Mouse (Mus musculus): ENCODE measurements around the gene Ppif. TPM values are rescaled to one million over a fixed set of nuclear protein-coding genes. Genes with fewer than 3 reads are reported as not detected.
A peak's percentile ranks its signal among the peaks of the same experiment; 100 is the strongest.

The Ppif gene
- total and polyA plus RNA-seq, 3 experiments = 244 to 487 (median 288) TPM

DNA sequence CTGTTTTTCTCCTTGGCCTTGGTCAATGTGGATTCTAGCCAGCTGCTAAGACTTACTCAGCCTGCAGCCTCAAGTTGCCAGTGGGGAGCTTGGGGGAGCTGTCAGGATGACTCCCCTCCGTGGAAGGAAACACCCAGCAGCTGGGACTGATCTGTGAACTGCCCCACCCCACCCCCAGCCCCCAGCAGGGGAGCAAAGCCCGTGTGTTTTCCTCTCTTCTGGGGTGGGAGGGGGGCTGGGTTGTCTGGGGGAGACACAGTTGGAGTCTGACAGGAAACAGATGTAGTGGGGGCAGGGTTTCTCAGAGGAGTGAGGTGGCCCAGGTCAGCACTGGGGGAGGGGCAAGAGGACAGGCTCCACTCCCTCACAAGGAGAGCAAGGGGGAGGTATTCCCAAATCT is 24.5 kb downstream of the Ppif start:
- Histone ChIP-seq H3K4me3 (no peak overlapping the region), H3K27me3 (ENCODE audit: control insufficient read depth, insufficient read depth, low read length) (no peaks in the 10 kb centered on the region), H3K79me2 (replicated peaks; ENCODE audit: control insufficient read depth, insufficient read depth, low read length) (no peaks in the 10 kb centered on the region), H3K27ac (peak overlapping the region; percentile 23; the same call in 1 of the 2 replicates), H3K9ac (ENCODE audit: low read depth, low read length) (no peak overlapping the region), H3K36me3 (ENCODE audit: control insufficient read depth, insufficient read depth, low read length) (no peaks in the 10 kb centered on the region), H3K4me1 (ENCODE audit: control insufficient read depth, insufficient read depth, low read length) (peaks cover 6% of the 10 kb centered on the region)
- intact Hi-C loops (cut with DNase I) = loop anchor here (2.0 kb wide), 1 partner anchor 26 kb away; no protein-coding TSS in a partner anchor
- peak; percentile 59 to 66 for DNase-seq
- WGBS = 15% methylated on average over 2 of the region's 2 CpGs
- TF ChIP-seq EP300 (IDR thresholded peaks at IDR 0.05; ENCODE audit: insufficient read depth, low read depth, low read length) (no peak), CTCF (IDR thresholded peaks at IDR 0.05) (no peak), POLR2A (IDR thresholded peaks at IDR 0.05; ENCODE audit: insufficient read depth, low read depth, low read length) (no peak)

DNA sequence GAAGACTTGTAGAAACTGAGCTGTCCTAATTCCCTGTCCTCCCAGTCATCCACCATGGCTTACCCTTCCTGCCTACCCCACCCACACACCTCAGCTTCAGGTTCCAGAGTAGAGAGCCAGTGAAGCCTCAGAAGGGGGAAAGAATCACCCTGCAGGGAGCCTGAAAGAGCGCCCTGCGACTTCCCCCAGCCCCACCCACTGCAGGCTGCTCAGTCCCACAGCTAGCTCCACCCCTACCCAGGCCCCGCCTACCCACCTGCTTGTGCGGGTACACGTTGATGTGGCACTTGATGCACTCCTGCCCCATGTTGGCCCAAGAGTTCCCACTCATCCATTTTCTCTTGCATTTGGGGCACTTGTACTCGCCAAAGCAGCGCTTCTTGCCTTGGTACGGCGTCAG is 25.4 kb downstream of the Ppif start:
- no peak for DNase-seq
- Histone ChIP-seq H3K4me1 (ENCODE audit: control insufficient read depth, insufficient read depth, low read length) (peaks cover 6% of the 10 kb centered on the region), H3K9ac (ENCODE audit: low read depth, low read length) (no peak overlapping the region), H3K79me2 (replicated peaks; ENCODE audit: control insufficient read depth, insufficient read depth, low read length) (no peaks in the 10 kb centered on the region), H3K27ac (no peak overlapping the region; the same call in 1 of the 2 replicates), H3K27me3 (ENCODE audit: control insufficient read depth, insufficient read depth, low read length) (no peaks in the 10 kb centered on the region), H3K4me3 (no peak overlapping the region), H3K36me3 (ENCODE audit: control insufficient read depth, insufficient read depth, low read length) (no peaks in the 10 kb centered on the region)
- 84% methylated on average over 9 of the region's 9 CpGs for WGBS
- intact Hi-C loops (cut with DNase I) = loop anchor here (2.0 kb wide), 1 partner anchor 25 kb away; no protein-coding TSS in a partner anchor
- TF ChIP-seq EP300 (IDR thresholded peaks at IDR 0.05; ENCODE audit: insufficient read depth, low read depth, low read length) (no peak), CTCF (IDR thresholded peaks at IDR 0.05) (no peak), POLR2A (IDR thresholded peaks at IDR 0.05; ENCODE audit: insufficient read depth, low read depth, low read length) (no peak)

DNA sequence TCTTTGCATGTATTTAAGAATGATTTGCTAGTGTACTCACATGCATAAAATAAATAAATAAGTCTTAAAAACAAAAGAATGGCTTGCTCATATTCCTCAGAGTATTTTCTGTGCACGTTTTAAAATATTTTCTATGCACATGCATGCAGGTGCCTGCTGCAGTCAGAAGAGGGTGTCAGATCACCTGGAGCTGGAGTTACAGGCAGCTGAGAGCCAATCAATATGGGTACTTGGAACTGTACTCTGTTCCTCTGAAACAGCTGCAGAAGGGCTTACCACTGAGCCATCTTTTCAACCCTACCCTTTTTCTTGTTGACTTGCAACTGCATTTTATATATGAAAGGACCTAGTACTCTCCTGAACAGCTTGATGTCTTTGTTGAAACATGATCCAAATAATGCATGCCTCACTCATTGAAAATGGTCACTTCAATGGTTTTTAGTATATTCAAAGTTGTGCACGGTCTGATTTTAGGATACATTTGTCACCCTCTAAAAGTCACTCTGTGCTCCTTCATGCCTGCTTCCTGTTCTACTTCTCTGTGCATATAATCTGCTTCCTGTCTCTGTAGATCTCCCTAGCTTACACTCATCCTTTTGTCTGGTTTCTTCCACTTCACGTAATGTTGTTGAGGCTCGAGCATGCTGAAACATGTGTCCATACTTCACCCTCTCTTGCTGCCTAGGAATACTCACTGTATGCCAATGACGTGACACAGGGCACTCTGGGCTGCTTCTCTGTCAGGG is 27.2 kb downstream of the Ppif start:
- no peak for DNase-seq
- intact Hi-C loops (cut with DNase I) = no loop called here
- Histone ChIP-seq H3K27me3 (ENCODE audit: control insufficient read depth, insufficient read depth, low read length) (no peaks in the 10 kb centered on the region), H3K27ac (no peak overlapping the region), H3K4me1 (ENCODE audit: control insufficient read depth, insufficient read depth, low read length) (peaks cover 16% of the 10 kb centered on the region), H3K4me3 (no peak overlapping the region), H3K36me3 (ENCODE audit: control insufficient read depth, insufficient read depth, low read length) (no peaks in the 10 kb centered on the region), H3K9ac (ENCODE audit: low read depth, low read length) (no peak overlapping the region), H3K79me2 (replicated peaks; ENCODE audit: control insufficient read depth, insufficient read depth, low read length) (no peaks in the 10 kb centered on the region)
- no peak for TF ChIP-seq POLR2A (IDR thresholded peaks at IDR 0.05; ENCODE audit: insufficient read depth, low read depth, low read length)
- TF ChIP-seq EP300 (IDR thresholded peaks at IDR 0.05; ENCODE audit: insufficient read depth, low read depth, low read length) = no peak
- 80% methylated on average over 5 of the region's 5 CpGs for WGBS

DNA sequence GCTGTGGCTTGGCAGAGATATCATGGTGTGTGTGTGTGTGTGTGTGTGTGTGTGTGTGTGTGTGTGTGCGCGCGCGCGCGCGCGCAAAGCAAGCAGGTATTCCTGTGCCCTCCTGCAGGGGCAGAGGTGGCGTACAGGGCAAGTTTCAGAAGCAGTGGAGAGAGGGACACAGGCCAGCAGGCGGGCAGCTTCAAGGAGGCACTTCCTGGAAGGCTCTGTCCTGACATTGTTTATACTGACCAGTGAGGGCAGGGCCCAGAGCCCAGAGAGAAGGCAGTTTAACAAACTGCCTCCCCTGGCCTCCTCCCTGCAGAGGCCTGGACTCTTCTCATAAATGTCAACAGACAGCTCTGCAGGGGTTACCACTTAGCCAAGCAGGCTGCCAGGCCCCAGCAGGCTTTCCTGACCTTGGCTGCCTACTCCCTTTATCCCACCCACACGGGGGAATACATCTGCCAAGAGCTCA is 31.1 kb downstream of the Ppif start:
- Histone ChIP-seq H3K4me3 (no peak overlapping the region), H3K4me1 (ENCODE audit: control insufficient read depth, insufficient read depth, low read length) (peaks cover 13% of the 10 kb centered on the region), H3K36me3 (ENCODE audit: control insufficient read depth, insufficient read depth, low read length) (no peaks in the 10 kb centered on the region), H3K27me3 (ENCODE audit: control insufficient read depth, insufficient read depth, low read length) (no peaks in the 10 kb centered on the region), H3K27ac (peak overlapping the region; percentile 42), H3K79me2 (replicated peaks; ENCODE audit: control insufficient read depth, insufficient read depth, low read length) (no peaks in the 10 kb centered on the region), H3K9ac (ENCODE audit: low read depth, low read length) (no peak overlapping the region)
- DNase-seq = peak; percentile 49 to 61
- intact Hi-C loops (cut with DNase I) = loop anchor here (5.0 kb wide), 2 partner anchors 42 to 77 kb away; partner anchors contain the start of gene Zcchc24
- WGBS = 55% methylated on average over 11 of the region's 11 CpGs
- TF ChIP-seq CTCF (IDR thresholded peaks at IDR 0.05) = peak; percentile 10; the same call in 1 of the 2 replicates
- TF ChIP-seq EP300 (IDR thresholded peaks at IDR 0.05; ENCODE audit: insufficient read depth, low read depth, low read length) = no peak

DNA sequence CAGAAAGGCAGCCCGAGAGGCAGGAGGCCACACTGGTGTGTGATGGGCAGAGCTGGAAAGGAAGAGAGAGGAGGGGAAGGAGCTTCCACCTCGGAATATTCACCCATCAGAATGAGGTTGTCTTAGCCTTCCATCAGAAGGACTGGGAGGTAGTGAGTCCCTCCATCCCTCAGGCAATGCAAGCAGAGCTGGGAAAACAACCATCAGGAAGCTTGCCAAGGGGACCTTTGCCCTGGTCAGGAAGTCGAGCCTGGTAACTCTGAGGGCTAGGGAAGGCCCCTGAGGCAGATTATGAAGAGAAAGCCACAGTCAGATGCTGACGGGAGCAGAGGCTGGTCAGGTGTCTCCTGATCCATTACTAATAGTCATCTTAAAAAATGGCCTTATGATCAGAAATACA is 31.7 kb downstream of the Ppif start:
- Histone ChIP-seq H3K27ac (peak overlapping the region; percentile 30; the same call in 1 of the 2 replicates), H3K4me1 (ENCODE audit: control insufficient read depth, insufficient read depth, low read length) (peaks cover 13% of the 10 kb centered on the region), H3K4me3 (no peak overlapping the region), H3K27me3 (ENCODE audit: control insufficient read depth, insufficient read depth, low read length) (no peaks in the 10 kb centered on the region), H3K9ac (ENCODE audit: low read depth, low read length) (no peak overlapping the region), H3K79me2 (replicated peaks; ENCODE audit: control insufficient read depth, insufficient read depth, low read length) (no peaks in the 10 kb centered on the region), H3K36me3 (ENCODE audit: control insufficient read depth, insufficient read depth, low read length) (no peaks in the 10 kb centered on the region)
- DNase-seq = peak in 1 of 2 experiments; percentile 39
- 29% methylated on average over 4 of the region's 4 CpGs for WGBS
- no peak for TF ChIP-seq EP300 (IDR thresholded peaks at IDR 0.05; ENCODE audit: insufficient read depth, low read depth, low read length)
- no peak for TF ChIP-seq POLR2A (IDR thresholded peaks at IDR 0.05; ENCODE audit: insufficient read depth, low read depth, low read length)
- TF ChIP-seq CTCF (IDR thresholded peaks at IDR 0.05) = no peak
- intact Hi-C loops (cut with DNase I) = loop anchor here (5.0 kb wide), 2 partner anchors 42 to 77 kb away; partner anchors contain the start of gene Zcchc24
